Mouse (Mus musculus): Measurements from ENCODE around the gene Stim2.
A peak's percentile ranks its signal among the peaks of the same experiment; 100 is the strongest.

Gene Stim2

DNA sequence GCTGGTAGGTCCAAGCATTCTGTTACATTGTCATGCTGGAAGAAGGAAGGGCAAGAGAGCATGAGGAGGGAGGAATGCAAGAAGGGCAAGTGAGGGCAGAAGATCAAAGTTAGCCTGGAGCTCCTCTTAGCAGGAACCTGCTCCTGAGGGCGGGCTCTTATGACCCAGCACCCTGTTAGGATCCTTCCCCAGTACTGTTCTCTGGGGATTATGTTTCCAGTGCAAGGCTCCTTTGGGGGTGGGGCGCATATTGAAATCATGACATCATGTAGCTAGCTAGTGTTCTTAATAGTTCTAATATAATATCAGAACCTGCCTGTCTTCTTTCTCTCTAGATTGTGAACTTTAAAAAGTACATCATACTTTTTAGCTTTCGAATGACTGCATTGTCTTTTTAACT lies 52.8 kb downstream of the Stim2 start:
- DNase-seq: no peak

DNA sequence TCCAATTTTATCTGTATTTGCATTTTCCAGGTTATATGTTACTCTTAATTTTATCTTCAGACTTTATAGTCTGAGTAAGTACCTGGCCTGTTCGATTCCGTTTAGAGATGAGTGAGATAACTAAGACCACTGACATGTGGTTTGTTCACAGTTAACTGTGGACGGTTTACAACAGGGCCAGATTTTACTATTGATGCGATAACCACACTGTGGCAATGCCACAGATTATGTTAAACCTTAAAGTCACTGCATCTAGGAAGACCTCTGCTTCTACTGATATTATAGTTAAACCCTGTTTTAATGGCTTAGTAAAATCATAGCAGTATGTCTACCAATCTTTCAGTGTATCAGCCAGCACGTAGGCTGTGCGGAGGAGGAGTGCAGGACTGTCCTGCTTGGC lies 53.9 kb downstream of the Stim2 start:
- no peak for DNase-seq

DNA sequence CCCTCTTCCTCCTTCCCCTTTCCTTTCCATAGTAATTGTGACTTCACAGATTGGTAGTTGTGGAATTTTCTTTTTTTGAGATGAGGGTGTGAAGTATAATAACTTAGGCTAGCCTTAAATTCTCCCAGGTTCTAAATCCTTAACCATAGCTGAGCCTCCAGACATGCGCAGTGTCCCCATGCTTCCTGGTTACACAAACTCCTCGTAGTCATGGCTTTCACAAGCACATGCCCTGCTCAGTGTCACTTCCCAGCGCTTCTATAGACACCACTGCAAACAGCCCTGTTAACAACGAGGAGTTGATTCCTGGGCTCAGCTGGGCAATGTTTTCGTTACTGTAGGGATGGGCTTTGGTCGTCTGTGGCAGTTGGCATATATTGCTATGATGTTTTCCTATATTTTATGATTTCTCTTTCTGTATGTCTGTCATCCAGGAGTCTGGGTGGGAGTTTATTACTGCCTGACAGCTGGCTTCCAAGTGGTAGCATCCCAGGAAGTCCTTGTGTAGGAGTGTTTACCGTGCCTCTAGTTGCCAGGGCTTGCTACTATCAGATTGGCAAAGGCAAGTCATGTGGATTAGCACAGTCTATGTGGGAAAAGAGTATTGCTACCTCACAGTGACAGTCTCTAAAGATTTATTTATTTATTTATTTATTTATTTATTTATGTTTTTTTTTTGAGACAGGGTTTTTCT lies 55.5 kb downstream of the Stim2 start:
- DNase-seq: no peak

DNA sequence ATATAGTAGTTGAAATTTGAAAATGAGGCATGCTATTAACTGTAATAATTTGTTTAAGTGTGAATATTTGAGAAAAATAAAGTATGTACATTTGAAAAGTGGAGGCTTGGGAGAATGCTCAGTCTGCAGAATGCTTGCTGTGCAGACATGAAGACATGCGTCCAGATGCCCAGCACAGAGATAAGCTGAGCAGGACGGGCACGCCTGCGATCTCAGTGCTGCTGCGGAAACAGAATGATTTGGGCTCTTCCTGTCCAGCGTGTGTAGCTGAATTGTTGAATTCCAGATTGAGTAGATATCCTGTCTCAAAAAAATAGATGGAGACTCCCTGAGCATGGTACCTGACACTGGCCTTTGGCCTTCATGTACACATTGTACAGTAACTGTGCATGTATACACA lies 58.0 kb downstream of the Stim2 start:
- DNase-seq: no peak

DNA sequence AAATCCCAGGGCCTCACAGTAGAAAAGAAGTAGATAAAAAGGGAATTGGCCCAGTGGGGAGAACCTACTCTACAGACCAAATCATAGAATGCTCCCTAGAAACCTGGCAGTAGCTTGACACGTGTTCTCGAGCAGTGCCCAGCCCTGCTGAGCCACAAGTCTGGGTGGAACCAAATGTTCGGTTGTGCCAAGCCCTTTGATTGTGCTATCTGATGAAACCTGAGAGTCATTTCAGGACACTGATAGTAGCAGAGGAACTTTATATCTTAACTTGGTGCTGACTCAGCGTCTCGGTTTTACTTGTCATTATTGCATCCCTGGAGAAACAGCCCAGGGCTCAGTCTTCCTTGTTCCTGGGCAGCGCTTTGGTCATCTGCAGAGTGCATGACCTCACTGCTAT lies 61.7 kb downstream of the Stim2 start:
- DNase-seq: no peak

DNA sequence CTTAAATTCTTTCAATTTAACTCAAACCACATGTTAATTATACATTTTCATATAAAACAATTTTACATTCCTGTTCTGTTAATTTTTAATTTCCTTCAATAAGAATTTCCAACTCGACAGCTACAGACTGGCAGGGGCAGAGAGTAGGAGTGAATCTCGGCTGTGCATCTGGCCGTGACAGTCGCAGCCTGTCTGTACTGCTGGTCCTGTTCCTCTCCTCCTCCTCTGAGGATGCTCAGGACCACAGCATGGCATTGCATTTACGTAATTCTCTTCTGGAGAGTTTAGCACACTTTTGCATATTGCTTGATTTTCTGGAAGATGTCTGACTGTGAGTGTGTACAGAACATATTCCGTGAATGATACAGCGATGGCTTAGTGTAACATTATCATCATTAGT lies 63.8 kb downstream of the Stim2 start:
- DNase-seq: no peak

DNA sequence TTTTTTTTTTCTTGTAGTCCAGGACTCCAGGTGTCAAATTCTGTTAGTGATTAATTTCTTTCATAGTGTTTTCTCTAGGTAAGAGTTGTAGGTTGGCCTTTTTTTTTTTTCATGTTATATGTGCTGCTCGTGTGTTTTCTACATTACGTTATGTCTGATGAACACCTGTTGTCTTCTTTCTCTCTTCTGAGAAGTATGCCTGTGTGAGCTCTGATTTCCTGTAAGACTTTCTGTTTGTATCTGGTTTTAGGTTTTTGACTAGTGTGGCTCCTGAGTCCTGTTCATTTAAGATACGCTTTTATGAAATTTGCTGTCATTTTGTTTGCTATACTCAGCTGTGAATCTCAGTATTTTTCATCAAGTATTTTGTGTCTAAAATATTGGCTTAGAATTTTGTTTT lies 69.3 kb downstream of the Stim2 start:
- DNase-seq: no peak

DNA sequence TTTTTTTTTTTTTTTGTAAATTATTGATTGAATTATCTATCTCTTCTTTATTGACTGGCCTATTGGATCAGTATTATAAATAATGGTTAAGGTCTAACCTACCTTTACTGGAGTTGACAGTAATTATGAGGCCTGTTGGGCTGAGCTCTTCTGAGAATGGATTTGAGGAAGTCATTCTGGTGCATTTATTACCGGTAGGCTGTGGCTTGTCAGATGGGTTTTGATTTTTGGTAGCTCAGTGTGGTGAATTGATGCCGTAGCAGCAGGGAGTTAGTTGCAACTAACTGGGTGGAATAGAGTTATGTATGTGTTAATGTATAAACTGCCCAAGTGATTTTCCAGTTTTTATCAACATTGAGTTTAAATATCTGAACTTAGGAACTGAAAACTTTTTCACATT lies 72.2 kb downstream of the Stim2 start:
- no peak for DNase-seq

DNA sequence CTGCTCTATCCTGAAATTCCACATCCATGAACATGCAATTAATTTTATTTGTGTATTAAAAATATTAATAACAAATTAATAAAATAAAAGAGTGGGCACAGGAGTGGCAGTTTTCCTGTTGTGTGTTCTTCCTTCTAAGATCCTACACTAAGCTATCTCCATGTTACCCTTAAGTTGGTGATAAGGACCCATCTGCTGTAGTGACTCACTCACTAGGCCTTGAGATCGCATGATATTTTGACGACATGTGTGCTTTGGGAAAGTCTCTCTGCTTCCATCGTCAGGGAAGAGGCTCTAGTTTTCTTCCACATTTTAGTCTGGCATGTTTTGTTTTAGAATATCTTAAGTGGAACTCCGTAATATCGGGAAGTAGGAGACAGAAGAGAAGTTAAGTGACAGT lies 73.0 kb downstream of the Stim2 start:
- DNase-seq: no peak

DNA sequence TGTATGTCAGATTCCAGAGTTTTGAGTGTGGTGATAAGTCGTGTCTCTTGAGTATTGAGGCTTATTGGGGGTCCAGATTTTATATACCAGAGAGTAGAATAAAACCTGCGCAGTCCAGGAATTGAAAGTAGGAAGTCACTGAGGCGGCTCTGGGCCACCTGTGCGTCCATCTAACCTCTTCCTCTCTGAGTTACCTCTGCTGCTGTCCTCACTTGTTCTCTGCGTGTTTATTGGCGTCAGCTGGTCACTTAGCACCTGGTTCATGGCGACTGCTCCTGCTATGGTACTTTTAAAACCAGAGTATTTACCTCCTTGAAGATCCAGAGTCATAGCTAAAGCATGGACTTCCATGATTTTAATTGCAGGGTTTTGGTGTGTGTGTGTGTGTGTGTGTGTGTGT lies 73.4 kb downstream of the Stim2 start:
- DNase-seq: no peak

DNA sequence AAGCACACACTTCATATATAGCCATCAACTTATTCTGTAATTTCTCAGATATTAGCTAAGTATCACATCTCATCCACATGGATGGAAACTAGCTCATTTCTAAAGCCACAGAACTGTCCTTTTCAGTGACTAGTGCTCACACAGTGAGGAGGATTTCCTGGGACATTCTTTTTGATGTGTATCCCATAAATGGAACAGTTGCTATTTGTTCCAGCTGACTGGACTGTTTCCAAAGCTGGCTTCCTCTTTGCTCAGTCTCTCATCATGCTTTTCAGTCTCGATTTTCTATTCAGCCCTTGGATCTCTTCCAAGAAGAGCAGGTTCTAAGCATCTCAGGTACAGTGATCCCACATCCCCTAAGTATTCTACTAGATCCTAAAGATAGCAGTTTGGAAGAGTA lies 75.0 kb downstream of the Stim2 start:
- no peak for DNase-seq

DNA sequence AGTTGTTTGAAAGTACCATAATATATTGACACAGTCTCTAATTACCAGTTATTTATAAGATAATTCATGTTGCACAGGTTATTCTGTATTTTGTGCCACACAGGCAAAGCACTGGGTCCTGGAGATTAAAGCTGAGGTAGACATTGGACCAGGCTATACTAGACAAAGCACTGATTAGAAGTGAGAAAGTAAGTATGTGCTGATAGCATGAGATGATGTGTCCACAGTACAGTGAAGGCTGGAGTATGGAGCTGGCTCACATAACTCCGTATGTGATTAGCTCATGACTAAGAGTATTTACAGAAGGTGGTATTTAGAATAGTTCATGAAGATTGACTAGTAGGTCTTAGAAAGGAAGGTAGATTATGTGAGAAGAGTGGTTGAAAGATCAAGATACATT lies 81.7 kb downstream of the Stim2 start:
- no peak for DNase-seq

DNA sequence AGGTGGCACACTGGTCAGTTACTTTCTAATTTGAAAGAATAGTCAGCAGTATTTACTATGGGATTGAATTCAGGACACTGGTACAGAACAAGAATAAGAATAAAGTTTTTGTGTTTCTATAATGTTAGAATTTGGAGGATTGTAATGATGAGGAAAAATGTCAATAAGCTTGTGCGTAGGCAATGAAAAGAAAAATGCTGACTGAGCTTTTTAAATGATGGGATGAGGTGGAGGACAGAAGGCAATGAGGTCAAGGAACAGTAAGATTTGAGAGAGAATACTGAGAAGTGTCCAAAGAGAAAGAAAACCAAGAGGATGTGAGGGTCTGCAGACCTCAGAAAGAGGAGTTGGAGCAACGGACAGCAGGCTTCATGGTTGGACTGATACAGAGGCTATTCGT lies 89.6 kb downstream of the Stim2 start:
- no peak for DNase-seq

DNA sequence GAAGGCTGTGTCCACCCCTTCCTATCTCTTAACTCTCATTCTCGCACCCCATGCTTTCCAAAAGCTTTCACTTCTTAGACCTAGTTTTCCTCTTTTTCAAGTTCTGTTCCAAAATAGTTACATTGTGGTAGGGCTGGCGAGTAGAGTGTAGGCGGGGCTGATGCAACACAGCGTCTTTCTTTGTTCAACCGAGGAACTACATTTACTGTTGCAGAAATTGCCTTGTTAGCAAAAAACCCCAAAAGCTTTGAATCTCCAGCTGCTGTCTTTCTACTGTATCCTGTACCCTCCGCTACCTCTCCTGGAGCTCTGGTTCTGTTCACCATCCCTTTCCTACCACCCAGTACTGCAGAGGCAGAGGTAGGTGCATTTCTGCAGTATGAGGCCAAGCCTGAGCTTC lies 99.9 kb downstream of the Stim2 start:
- peak in 1 of 2 experiments; percentile 35 for DNase-seq

DNA sequence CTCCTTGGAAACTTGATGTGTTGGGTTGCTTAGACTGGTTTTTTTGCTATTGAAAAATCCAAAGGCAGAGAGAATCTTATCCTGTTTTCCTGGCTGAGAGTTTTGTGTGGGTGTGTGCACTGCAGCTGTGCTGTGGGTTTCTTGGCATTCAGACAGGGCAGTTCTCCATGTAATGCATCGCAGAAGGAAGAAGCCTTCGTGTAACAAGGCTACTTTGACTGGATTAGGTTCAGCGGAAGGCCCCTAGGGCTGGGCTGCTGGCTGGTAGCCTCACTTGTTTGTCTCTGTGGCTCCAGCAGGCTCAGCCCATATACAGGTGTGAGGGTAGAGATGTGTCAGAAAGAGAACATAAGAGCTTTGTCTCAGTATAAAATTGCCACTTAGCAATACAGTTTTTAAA lies 102.6 kb downstream of the Stim2 start:
- peak; percentile 29 to 47 for DNase-seq

DNA sequence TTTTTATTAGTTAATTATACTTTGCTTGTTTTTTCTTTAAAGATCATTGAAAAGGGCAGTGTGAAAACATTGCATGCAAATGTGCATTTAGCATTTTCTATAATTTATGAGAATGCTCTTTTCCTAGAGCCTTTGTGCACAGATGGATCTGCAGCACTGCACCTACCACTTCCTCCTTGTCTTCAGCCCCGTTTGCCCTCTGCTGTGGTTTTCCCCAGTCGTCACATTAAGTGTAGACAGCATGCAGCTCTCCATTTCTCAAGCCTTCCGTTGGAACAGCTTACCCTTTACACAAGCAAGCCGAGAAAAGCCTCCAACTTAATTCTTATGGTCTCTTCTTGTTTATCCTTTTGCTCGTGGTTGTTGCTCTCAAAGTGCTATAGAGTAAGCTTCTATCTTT lies 103.0 kb downstream of the Stim2 start:
- DNase-seq: peak; percentile 53 to 74

DNA sequence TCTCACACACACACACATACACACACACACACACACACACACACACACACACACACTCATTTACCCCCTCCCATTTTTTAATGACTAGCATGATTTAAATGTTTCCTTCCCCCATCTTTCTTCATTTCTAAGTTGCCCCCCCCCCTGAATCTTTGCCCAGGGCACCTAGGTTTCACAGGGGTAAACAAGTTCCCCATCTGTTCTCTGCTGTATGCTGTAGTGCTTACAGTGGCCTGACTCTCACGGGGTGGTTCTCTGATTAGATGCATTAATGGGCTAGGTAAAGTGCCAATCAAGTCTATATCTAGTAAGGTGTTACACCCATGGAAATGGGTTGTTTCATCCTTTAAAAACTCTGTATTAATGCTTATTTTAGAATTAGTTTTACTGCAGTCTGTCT lies 103.7 kb downstream of the Stim2 start:
- no peak for DNase-seq

DNA sequence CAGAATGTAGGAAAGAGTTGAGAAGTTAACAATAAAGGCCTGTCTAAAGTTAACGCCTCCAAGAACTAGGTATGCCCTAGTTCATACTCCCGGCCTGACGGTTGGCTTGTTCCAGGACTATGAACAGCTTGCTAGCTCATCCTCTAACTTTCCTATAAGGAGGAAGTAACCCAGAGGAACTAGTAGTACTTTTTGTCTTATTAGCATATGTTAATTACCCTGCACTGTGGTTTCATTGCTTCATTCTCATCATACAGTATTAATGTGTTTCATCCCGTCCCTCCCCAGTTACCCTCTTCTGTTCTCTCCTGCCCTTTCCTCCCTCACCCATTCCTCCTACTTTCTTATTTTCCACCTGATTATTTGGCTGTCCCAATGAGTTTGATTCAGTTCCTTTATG lies 108.4 kb downstream of the Stim2 start:
- DNase-seq: no peak

DNA sequence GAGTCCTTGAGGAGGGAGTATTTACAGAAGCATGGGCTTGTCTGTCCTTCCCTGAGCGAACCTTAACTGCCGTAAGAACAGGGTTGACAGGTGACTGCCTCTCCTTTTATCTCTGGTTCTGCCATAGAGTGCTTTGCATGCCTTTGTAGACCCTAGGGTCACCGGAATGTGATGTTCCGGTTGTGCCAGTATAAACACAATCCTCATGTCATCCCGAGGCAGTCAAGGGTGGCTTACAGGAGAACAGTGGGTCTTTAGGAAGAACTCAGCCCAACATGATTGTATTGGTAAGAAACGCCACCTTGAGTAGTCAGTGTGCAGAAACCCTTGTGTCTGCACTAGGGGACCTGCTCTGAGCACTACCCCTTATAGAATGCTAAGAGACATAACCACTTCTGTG lies 108.8 kb downstream of the Stim2 start:
- no peak for DNase-seq

DNA sequence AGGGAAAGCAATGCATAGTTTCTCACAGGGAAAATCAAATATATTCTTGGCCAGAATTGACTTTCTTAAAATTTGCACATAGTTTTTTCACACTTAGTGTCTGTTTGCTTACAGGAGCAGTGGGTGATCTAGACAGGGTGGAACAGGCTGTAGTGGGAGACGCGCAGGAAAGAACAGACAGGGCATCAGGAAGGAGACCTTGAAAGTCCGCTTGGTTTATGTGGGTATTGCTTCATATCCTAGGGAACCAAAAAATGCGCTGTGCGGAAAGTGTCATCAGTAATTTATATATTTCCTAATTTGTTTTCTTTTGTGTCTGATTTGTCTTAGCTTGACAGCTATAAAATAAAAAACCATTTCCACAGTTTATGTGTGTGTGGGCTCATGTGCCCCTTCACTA lies 110.8 kb downstream of the Stim2 start:
- DNase-seq: no peak

DNA sequence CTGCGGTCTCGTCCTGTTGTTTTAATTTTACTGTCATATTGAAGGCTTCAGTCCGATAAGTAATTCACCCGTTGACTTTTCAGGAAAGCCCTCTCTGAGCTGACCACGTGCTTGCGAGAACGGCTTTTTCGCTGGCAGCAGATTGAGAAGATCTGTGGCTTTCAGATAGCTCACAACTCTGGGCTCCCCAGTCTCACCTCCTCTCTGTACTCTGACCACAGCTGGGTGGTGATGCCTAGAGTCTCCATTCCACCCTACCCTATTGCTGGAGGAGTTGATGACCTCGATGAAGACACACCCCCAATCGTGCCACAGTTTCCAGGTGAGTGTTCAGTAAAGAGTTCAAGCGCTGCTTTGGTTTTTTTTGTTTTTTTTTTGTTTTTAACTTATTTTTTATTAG lies 112.5 kb downstream of the Stim2 start:
- no peak for DNase-seq

DNA sequence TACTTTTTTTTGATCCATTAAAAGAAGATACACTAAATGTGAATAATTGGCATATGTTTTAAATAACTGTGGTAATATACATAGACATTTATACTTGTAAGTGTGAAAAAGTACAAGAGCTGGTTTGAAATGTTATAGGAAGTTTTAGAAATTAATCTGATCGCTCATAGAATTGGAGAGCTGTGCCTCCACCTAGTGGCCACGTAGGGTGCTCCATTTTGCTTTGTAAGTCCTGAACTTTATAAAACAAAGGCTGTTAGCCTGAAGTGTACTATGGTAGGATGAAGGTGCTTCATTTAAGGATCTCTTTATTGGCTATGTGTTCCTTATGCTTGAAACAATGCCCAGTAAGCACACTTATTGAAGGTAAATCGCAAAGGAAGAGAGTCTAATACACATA lies 115.0 kb downstream of the Stim2 start:
- peak in 1 of 2 experiments; percentile 26 for DNase-seq

DNA sequence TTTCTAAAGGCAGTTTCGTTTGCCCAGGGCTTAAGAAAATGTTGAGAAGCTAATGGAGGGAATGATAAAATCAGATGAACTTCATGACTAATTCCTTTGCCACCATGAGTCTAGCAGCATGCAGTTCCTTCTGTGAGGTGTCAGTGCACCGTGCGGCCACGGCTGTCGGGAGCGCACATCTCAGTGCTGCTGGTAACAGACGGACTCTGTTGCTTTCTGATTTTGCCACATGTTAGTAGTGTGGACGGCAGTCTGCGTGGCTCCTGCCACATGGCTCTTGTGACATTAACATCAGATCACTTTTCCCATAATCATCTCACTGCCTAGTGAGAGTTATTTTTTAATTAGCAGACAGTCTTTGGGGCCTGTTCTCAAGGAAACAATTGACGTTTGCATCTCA lies 118.2 kb downstream of the Stim2 start:
- no peak for DNase-seq

DNA sequence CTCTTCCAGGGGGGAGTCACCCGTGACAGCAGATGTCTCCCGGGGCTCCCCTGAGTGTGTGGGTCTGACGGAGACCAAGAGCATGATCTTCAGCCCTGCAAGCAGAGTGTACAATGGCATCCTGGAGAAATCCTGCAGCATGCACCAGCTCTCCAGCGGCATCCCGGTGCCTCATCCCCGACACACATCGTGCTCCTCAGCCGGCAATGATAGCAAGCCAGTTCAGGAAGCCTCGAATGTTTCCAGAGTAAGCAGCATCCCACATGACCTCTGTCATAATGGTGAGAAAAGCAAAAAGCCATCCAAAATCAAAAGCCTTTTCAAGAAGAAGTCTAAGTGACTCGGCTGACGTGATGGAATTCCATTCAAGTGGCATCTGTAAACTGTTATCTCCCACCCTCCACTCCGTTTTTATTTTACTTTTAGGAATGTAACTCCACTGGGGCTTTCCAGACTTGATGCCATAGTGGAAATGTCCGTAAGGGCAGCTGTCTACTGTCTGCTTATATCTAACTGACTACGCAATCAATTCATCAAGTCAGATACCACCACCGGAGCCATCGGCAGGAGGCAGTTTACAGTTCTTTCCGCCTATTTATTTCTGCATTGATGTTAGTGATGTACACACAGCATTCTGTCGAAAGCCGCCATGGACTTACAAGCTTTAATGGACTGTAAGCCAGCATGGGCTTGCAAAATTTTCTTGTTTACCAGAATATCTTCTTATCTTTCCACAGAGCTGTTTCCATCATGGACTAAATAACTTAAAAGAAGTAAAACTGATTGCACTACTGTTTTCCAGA lies 120.3 kb downstream of the Stim2 start:
- DNase-seq: no peak
